Mouse (Mus musculus): Measurements from ENCODE around the gene Nkx3-2.

Gene Nkx3-2

GRCm38 (mm10) chr5:41765626-41766405 lies 1.5 kb upstream of the Nkx3-2 start:
- ChIA-PET CTCF (interaction anchor here (0.7 to 1.5 kb wide), 5 partner anchors 11 to 640 kb away, joined by 3 to 4 read pairs (median 4); no protein-coding TSS in a partner anchor), POLR2A (interaction anchor here in 1 of 4 experiments (1.3 to 1.9 kb wide), 4 partner anchors 10 to 58 kb away, joined by 3 to 10 read pairs (median 3); no protein-coding TSS in a partner anchor)

GRCm38 (mm10) chr5:41762947-41763730 lies 1.2 kb downstream of the Nkx3-2 start:
- ChIA-PET POLR2A (interaction anchor here in 1 of 4 experiments (0.8 to 1.2 kb wide), 2 partner anchors 17 to 19 kb away, joined by 3 read pairs; no protein-coding TSS in a partner anchor), CTCF (interaction anchor here in 1 of 4 experiments (0.5 to 0.6 kb wide), 2 partner anchors 9 to 17 kb away, joined by 4 to 6 read pairs; no protein-coding TSS in a partner anchor)

DNA sequence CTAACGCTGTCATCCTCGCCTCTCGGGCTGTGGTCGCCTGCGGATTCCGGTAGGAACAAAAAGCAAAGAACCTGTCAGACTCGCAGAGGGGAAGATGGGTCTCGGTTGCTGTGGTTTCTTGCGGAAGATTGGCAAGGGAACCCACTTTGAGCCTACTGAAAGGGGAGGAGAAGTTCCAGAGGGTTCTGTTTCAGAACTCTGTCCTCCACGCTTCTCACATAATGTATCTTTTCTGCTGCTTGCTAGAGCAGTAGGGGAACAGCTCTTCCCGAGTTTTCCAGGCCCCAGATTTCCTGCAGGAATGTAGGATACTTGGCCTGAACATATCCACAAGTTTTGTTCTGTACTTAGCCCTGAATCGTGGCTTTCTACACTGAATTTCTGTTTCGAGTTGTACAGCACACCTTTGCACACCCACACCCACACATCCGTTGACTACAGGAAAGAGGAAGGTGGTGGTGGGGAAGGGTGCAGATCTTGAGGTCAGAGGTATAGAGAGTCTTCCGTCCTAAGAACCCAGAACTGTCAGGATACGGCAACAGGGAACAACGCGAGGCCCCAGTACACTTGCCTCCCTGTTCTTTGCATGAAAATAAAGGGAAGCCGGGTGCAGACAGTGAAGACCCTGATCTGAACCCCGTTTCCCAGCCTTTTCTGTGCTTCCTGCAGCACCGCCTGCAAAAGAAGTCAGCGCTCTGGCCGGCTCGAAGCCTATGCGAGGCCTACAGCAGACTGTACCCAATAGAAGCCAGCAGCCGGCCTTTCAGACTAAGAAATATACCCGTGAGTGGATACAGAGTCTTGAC lies 2.0 kb downstream of the Nkx3-2 start:
- ChIA-PET POLR2A (interaction anchor here in 1 of 4 experiments (0.8 to 1.2 kb wide), 2 partner anchors 16 to 18 kb away, joined by 3 read pairs; no protein-coding TSS in a partner anchor), CTCF (interaction anchor here in 1 of 4 experiments (0.6 kb wide), 1 partner anchor 8 kb away, joined by 6 read pairs; no protein-coding TSS in a partner anchor)

- CTCF ChIA-PET, result no interaction called here
- POLR2A ChIA-PET, result no interaction called here
These were observed 2.7 kb downstream of the Nkx3-2 start for GRCm38 (mm10) chr5:41761509-41762140.

GRCm38 (mm10) chr5:41760831-41761508 lies 3.3 kb downstream of the Nkx3-2 start:
- CTCF ChIA-PET, result no interaction called here
- POLR2A ChIA-PET, result no interaction called here

DNA sequence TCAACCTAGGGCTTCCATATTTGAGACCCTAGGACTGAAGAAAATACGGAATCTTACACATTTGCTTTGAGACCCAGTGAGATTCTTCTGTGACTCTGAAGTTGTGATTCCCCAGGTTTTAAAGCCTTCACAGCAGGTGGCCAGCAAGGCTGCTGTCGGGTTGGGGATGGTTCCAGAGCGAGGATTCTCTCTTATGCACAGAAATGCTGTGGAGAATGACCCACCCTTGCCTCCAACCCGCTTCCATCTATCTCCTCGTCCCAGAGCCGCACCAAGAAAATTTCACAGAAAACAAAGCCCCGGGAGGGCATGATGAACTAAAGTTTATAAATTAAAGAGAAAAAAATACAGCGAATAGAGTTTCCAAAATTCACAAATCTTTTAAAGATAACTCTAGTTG lies 4.2 kb downstream of the Nkx3-2 start:
- POLR2A ChIA-PET, result no interaction called here

DNA sequence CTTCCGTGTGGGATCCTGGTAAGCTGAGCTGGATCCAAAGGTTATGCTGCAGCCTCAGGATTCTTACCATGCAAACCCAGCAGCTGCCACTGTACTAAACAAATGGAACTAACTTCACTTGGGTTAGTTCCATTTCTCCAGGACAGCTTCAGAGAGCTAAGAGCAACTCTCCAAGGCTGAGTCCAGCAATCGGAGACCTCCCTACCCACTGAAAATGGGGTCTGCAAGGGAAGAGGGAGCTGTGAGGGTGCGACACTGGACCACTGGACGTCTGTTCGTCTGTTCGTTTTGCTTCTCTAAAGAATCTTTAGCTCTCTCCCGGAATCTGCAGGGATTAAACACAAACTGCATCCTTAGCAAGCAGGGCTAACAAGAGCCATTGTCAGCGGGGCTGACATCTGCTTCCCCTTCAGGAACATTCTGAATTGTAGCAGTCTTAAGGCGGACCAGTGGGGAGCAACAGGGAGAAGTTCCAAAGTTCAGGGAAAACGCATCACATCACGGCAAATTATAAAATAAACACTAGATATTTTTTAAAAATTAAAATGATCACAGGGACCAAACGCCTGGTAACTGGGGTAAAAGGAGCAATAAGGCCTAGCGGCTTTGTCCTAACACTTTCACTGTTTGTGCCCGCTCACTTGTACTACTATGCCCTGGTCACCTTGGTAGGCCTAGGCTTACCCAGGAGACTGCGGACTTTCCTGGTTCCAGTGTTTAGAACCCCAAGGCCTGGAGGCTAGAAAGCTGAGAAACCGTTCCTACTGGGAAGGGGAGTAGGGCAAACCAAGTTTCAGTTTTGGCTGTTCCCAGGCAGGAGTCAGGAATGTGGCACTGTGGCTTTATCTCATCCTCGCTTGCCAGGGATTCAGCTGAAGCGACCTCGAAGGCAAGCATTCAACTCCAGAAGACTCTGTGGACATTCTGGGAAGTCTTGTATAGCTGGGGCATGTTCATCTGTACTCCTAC lies 5.3 kb downstream of the Nkx3-2 start:
- POLR2A ChIA-PET, result interaction anchor here in 1 of 4 experiments (1.1 kb wide), 1 partner anchor 9 kb away, joined by 3 read pairs; no protein-coding TSS in a partner anchor

More for the DNA sequence above, 4.2 kb downstream of the Nkx3-2 start:
- CTCF ChIA-PET, result no interaction called here

GRCm38 (mm10) chr5:41757338-41757737 lies 7.0 kb downstream of the Nkx3-2 start:
- ChIA-PET CTCF (no interaction called here), POLR2A (interaction anchor here in 1 of 4 experiments (0.9 kb wide), 1 partner anchor 10 kb away, joined by 3 read pairs; no protein-coding TSS in a partner anchor)

More for the DNA sequence above, 5.3 kb downstream of the Nkx3-2 start:
- CTCF ChIA-PET, result interaction anchor here in 1 of 4 experiments (0.8 kb wide), 1 partner anchor 15 kb away, joined by 3 read pairs; no protein-coding TSS in a partner anchor

- CTCF ChIA-PET, result no interaction called here
- POLR2A ChIA-PET, result interaction anchor here in 1 of 4 experiments (0.9 to 2.1 kb wide), 2 partner anchors 9 to 11 kb away, joined by 3 to 10 read pairs; no protein-coding TSS in a partner anchor
These were observed 7.9 kb downstream of the Nkx3-2 start for GRCm38 (mm10) chr5:41756396-41756795.

GRCm38 (mm10) chr5:41755373-41755960 lies 8.8 kb downstream of the Nkx3-2 start:
- POLR2A ChIA-PET, result interaction anchor here in 3 of 4 experiments (0.6 to 2.1 kb wide), 6 partner anchors 10 to 724 kb away, joined by 3 to 10 read pairs (median 4); no protein-coding TSS in a partner anchor

DNA sequence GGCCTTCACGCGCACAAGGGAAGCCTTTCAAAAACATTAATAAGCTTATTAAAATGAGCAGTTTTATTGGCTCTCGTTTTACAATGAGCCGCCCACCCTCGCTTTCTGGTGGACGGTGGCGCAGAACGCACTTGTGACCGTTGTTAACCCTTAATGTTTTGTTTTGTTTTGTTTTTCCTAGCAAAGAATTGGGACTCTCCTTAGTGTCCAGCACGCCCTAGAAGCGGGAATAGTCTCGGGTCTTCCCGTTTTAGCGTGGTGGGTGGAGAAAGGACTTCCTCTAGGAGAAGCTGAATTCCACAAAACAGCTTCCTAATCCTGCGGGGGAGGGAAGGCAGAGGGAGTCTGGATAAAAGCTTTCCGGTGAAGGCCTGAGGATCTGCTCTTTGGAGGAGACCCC lies 9.5 kb downstream of the Nkx3-2 start:
- POLR2A ChIA-PET, result interaction anchor here in 3 of 4 experiments (0.7 to 2.1 kb wide), 5 partner anchors 10 to 725 kb away, joined by 3 to 10 read pairs (median 4); no protein-coding TSS in a partner anchor
- CTCF ChIA-PET, result interaction anchor here in 2 of 4 experiments (1.0 to 1.6 kb wide), 2 partner anchors 11 kb away, joined by 3 to 6 read pairs; no protein-coding TSS in a partner anchor

More at GRCm38 (mm10) chr5:41755373-41755960, 8.8 kb downstream of the Nkx3-2 start:
- CTCF ChIA-PET, result interaction anchor here in 2 of 4 experiments (1.0 to 1.6 kb wide), 2 partner anchors 11 kb away, joined by 3 to 6 read pairs; no protein-coding TSS in a partner anchor

DNA sequence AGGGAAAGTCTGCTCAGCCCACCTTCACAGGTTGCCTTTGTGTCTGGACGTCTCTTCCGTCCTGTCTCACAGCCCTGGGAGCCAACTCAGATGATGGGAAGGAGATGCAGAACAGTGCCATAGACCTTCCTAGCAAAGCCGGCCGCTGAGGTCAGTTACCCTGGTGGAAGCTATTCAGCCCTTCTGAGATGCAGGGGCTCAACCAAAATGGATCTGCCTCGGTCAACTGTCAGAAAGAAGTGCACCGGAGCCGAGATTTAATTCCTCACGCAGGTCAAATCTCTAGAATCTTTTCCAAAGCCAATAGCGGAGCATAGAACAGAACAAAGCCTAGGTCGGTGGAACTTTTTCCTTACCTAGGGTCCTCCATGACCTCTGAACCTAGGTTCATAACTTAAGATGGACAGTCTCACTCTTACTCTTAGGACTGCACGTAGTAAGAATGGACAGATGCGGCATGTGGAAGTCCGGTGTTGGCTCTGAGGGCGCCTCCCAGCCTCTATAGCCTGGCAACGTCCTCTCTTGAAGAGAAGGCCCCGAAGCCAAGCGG lies 10.0 kb downstream of the Nkx3-2 start:
- CTCF ChIA-PET, result interaction anchor here in 2 of 4 experiments (0.8 to 1.6 kb wide), 2 partner anchors 9 to 10 kb away, joined by 6 read pairs; no protein-coding TSS in a partner anchor
- POLR2A ChIA-PET, result interaction anchor here in 3 of 4 experiments (0.7 to 2.1 kb wide), 4 partner anchors 10 to 725 kb away, joined by 4 to 10 read pairs (median 4); no protein-coding TSS in a partner anchor

DNA sequence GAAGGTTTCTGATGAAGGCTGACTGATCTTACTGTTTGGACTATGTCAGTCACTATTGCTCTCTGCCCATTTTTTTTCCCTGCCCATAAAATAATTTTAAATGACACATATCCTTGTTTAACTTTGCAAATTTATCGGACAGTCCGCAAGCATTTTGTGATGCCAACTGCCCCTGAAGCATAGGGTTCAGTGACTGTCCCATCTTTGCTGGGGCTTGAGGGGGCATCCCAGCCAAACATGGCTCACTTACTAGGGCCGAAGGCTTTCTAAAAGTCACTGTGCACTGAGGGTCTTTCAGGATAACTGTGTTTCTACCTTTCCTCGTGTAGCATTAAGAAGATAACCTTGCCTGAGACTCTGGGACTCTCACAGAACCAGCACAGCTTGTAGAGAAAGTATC lies 11.6 kb downstream of the Nkx3-2 start:
- CTCF ChIA-PET, result no interaction called here
- POLR2A ChIA-PET, result interaction anchor here in 1 of 4 experiments (0.7 kb wide), 1 partner anchor 8 kb away, joined by 4 read pairs; no protein-coding TSS in a partner anchor

- ChIA-PET POLR2A (interaction anchor here in 2 of 4 experiments (0.5 to 1.5 kb wide), 5 partner anchors 8 to 38 kb away, joined by 3 to 5 read pairs (median 4); partner anchors contain the start of gene Nkx3-2 (in 1 of the 2)), CTCF (interaction anchor here (0.6 to 1.8 kb wide), 13 partner anchors 10 to 738 kb away, joined by 3 to 10 read pairs (median 4); no protein-coding TSS in a partner anchor)
These were observed 19.2 kb downstream of the Nkx3-2 start for GRCm38 (mm10) chr5:41744898-41745780.

All from embryonic stem cell, embryonic (primary cell).